Mouse (Mus musculus): ENCODE measurements around the gene D13Ertd608e.
"Not testable (repeated sequence)": the region's sequence is repeated elsewhere in the genome, so short reads cannot be mapped to it uniquely, and the experiment has no call there.

- not testable (repeated sequence) for TF ChIP-seq CTCF (IDR thresholded peaks at IDR 0.05; ENCODE audit: insufficient read depth, low read length); POLR2A (IDR thresholded peaks at IDR 0.05; ENCODE audit: borderline replicate concordance, extremely low read depth, low read depth, low read length)
These were observed 58.9 kb downstream of the D13Ertd608e start, which contains the start of gene Tcstv1 for GRCm38 (mm10) chr13:119894685-119895084.

Data from lung, adult 2 months (tissue).